Mouse (Mus musculus) kidney, adult 18-20 months (tissue): ENCODE measurements at regions not wholly inside any gene's neighbourhood (a gene's known extent, or its start where the extent isn't known, plus 50 kb on each side); places are given as distances from the start of the nearest gene placed in this dataset.

ENCODE experiments used
- DNase-seq: peaks from one replicate; pipeline ENCODE4 v3.0.0; 2021

GRCm38 (mm10) chr12:107052136-107052535 is 436.3 kb upstream of the 3110018I06Rik start:
- no peak for DNase-seq

- DNase-seq = no peak
These were observed 431.9 kb upstream of the 3110018I06Rik start for GRCm38 (mm10) chr12:107056553-107056952.

- DNase-seq = no peak
These were observed 427.9 kb upstream of the 3110018I06Rik start for GRCm38 (mm10) chr12:107060514-107060913.

GRCm38 (mm10) chr12:107067346-107067745 is 421.1 kb upstream of the 3110018I06Rik start:
- no peak for DNase-seq

DNA sequence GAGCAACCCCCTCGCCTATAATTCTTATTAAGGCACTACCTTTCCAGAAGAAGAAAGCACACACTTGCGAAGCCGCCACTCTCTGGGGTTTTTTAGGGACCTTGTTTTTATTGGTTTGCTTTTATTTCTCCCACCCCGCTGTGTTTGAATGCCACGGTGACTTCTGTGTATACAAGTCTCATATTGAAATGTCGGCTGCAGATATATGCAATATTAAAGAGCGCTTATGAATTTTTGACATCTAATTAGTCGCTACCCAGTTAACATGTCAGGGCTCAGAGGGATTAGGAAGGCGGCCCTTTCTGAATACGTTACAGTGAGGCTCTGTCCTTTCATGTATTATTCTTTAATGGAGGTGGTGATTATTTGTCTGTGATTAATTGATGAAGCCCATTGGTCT is 405.9 kb upstream of the 3110018I06Rik start:
- DNase-seq = no peak

GRCm38 (mm10) chr12:107085058-107085905 is 403.1 kb upstream of the 3110018I06Rik start:
- no peak for DNase-seq

DNA sequence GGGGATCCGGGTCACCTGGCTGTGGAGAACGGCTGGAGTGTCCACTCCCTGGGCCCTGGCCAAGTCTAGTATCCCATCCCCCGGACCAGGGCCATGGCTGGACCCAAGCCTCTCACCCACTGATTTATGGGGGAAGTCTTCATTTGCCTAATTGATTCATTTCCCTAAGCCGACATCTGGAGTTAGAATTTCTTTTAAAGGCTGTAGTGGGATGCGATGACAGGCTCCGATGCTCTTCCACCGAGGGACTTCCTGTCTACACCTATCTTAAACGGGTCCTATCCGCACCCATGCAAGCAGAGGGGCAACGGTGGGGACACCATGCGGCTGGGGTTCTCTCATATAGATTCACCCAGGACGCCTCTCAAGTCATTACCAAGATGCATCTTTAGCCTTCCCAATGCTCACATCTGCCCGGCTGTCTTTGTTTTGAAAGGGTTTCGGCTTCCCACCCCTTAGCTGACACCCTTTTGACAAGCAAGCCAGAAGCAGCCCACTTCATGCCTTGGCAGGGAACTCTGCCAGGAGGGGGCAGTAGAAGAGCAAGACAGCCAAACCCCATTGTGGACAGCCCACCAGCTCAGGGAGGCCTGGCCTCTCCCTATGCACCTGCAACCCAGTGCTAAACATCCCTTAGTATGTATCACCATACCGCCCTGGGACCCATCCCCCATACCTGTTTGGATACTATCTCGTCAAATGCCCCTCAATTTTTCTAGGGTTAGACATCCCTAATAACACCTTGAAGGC is 402.4 kb upstream of the 3110018I06Rik start:
- peak; percentile 6 for DNase-seq

- DNase-seq = no peak
These were observed 396.3 kb upstream of the 3110018I06Rik start for GRCm38 (mm10) chr12:107092151-107092550.

DNA sequence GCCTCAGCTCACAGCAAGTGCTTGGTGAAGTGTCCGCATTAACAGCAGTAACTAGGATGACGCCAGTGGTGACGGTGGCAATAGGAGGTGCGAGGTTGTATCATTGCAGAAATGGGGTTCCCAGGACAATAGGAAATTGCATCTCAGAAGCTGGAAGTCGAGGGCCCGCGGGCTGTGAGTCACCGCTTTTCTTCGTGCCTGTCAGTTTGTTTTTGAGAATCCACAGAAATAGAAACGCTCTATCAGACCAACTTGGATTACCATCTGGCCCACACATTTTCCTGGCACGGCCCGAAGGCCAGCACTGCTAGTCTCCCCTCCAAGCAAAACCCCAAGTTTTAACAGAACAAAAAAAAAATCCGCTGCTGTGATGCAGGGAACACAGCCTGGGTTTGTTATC is 395.1 kb upstream of the 3110018I06Rik start:
- no peak for DNase-seq

- DNase-seq = no peak
These were observed 393.0 kb upstream of the 3110018I06Rik start for GRCm38 (mm10) chr12:107095409-107095808.

- DNase-seq = no peak
These were observed 383.9 kb upstream of the 3110018I06Rik start for GRCm38 (mm10) chr12:107104570-107104969.

GRCm38 (mm10) chr12:107105017-107105416 is 383.4 kb upstream of the 3110018I06Rik start:
- DNase-seq = no peak

DNA sequence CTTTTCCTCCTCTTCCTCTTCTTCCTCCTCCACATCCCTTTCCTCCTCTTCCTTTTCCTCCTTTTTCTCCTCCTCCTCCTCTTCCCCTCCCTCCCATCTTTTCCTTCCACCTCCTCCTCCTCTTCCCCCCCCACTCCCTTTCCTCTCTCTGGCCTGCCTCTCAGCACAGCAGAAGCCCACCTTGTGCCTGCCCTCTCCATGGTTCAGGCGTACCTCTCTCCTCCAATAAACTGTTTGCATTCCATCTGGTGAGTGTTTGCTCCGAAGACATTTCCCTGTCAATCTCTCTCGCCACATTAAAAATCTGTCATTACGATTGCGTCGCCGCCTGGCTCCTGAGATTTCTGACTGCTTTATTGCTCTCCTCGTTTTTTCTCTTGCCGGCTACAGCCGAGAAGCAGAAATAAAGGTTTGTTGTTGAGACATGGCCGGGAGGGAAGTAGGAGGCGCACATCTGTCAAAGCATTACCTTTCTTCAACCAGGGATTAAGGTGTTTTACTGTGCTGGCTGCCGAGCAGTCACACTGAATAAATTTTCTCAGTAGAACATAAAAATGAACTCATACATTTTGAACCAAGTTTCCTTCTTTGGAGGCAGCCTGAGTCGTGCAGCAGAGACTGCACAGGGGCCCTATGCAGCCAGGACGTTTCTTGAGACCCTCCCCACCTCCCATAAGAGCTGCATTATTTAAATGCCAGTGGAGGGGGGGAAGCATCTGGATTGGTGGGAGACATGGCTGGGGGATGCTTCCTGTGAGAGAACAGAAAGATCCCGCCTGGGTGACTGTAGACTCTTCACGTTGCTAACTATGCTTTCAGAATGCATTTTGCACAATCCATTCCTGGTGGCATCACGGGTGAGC is 376.3 kb upstream of the 3110018I06Rik start:
- DNase-seq = no peak

DNA sequence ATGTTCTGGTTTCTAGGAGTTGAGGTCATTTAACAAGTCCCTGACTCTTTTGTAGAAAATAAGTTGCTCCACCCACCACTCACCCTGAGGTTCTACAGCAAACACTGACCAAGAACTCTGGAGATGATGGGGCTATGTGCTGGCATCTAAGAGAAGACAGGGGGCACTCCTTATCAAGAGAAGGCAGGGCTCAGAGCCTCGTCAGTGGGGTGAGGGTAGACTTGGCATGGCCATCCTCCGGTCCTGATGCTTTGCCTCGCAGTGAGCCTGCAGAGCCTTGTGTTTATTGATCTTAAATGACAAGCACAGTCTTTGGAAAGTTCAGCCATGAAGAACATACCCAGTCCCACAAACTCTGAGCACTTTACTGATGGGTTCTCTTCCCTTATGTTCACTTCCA is 370.1 kb upstream of the 3110018I06Rik start:
- no peak for DNase-seq

DNA sequence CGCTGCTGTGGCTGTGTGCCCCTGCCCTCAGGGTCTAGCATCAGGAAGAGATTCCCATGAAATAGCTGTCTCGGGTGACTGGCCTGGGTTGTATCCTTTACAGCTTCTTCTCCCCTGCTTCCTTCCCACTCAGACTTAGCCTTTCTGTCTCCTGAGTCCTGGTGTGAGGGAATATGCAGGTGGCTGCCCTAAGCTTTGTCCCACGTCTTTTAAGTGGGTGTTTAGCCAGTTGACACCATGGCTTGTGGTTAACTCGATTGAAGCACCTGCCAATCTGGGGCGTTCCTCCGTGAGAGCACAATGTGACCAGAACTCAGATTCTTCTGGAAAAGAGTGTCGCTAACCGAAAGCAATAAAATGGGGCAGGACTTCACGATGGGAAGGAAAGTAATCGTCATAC is 369.4 kb upstream of the 3110018I06Rik start:
- DNase-seq = no peak

DNA sequence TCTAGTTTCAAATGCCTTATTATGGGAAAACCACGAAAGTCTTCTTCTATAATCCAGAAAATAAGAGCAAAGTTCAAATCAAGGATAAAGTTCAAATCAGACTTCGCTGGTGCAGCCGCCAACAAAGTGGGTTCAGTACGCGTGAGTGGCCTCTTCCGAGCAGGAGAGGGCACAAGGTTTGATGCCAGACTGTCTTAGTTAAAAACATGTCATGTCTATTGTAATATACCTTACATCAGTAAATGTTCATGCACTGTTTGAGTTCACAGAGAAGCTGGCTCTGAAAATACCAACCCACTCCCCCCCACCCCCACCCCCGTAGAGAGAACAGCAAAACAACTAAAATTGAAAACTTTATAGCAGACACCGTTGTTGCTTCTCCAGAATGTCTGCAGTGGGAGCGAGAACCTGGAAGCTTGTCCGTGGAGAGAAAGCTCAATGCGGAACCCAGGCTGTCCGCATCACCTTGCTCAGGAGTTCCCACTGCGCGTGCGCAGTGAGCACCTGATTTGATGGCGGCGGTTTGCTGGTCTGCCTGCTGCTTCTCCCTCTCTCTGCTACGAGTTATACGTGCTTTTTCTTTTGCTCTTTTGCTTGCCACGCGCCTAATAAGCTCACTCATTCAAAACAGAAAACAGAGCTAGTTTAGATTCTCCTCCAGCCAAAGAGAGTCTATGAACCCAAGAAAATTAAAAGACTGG is 367.8 kb upstream of the 3110018I06Rik start:
- DNase-seq = no peak

GRCm38 (mm10) chr12:107121990-107122389 is 366.4 kb upstream of the 3110018I06Rik start:
- DNase-seq = no peak

DNA sequence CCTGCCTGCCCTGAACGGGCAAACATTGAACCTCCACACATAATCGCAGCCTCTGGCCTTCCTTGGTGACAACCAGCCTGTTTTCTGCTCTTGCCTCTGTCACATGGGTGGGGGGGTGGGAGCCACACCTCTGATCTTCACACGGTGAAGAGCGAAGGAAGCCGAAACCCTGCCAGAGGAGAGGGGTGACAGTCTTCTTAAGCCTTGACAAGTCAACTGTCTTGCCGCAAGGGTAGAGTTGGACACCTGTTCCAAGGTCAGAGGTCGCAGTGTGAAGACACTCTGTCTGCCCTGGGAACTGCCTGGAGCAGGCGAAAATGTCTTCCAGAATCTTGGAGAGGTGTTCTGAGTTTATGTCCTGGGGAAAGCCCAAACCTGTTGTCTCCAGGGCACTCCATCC is 364.8 kb upstream of the 3110018I06Rik start:
- DNase-seq = no peak

DNA sequence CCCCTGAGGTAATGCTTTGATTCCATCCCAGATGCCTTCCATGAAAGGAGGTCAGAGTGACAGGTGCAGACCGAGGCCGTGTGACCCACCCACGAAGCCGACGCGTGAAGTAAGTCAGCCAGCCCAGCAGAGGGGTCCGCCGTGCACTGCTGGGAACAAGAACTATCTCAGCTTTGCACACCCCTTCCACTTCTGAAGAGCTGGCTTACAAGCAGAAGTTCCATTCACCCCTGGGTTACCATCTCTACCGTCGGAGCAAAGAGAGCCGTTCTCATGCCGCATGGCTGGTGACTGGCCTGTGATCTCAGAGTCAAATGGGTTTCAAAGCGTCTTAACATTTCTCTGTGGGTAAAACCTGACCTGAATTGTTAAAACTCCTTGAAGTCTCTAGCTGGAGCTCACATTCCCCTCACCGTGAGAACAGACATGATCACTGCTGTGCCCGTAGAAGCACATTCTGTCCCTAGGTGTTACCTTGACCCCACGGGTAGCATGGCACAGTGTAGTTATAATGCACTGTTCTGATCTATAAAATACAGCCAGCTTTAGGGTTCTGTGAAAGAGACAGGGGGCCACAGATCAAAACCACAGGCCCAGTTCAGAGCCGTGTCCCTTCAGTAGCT is 364.1 kb upstream of the 3110018I06Rik start:
- no peak for DNase-seq

DNA sequence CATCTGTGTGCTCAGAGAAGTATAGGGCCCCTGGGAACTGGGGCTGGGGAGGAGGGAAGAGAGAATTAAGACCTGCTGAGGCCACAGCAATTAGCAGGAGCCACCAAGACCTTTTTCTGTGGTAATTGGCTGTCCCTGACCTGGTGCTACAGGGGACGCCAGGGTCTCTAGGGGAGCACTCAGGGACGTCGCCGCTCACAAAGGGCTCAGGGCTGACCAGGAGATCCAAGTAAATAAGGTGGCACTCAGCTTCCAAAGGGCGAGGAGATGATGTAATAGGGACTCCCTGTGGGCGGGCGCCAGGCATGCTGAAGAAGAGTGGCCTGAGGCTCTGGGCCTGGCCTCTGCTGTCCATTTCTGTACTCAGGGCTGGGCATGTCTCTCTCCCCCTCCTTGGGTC is 363.2 kb upstream of the 3110018I06Rik start:
- DNase-seq = no peak

DNA sequence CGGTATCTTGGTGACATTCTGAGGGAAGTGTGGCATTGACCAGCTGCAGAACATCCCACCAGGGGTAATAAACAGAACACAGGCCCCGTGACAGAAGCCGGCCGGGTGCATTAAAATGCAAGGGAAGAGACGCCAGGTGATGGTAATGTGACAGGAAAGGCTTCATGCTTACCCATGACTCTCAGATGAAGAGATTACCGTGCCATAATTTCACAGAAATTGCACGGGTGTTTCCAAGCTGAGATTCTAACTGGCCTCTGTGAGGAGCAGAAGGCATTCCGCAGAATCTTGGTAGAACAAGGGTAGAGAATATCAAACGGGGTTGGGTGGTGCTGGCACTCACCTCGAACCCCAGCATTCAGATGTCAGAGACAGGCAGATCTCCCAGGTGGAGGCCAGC is 362.4 kb upstream of the 3110018I06Rik start:
- DNase-seq = no peak

DNA sequence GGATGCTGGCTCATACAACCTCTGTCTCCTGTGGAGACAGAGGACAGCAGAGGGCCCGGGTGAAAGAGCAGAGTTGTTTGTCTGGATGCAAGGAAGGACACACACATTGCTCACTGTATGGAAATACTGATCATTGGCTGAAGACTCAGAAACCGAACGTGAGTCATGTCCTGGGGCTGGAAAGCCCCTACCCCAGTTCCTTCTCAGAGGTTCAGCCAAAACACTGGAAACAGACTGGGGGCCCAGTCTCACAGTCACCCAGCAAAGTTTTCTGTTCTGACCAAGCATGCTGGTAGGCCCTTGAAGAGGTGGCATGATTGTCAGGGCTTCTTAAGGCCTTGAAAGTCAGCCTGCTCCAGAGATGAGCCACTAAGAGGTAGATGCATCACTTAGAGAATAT is 360.8 kb upstream of the 3110018I06Rik start:
- no peak for DNase-seq
